Mouse (Mus musculus): ENCODE results near the gene L3mbtl3. TPM values are rescaled to one million over a fixed set of nuclear protein-coding genes. Genes with fewer than 3 reads are reported as not detected.

Gene L3mbtl3
- polyA plus RNA-seq, 1 experiment: 2.3 TPM

- no peaks in the 10 kb centered on the region for H3K36me3 ChIP-seq (ENCODE audit: control insufficient read depth, insufficient read depth)
- no peaks in the 10 kb centered on the region for H3K79me2 ChIP-seq (ENCODE audit: control insufficient read depth, insufficient read depth)
- no peaks in the 10 kb centered on the region for H3K79me3 ChIP-seq (ENCODE audit: low read depth)
- no peak overlapping the region for H3K4me3 ChIP-seq (ENCODE audit: insufficient read depth, poor library complexity, severe bottlenecking)
- TF ChIP-seq MAX (IDR thresholded peaks at IDR 0.05) (no peak), CEBPB (IDR thresholded peaks at IDR 0.05; ENCODE audit: low read depth) (no peak), MYOG (IDR thresholded peaks at IDR 0.05; ENCODE audit: control insufficient read depth, extremely low read depth, insufficient read length) (no peak), MYOD1 (IDR thresholded peaks at IDR 0.05; ENCODE audit: control insufficient read depth, insufficient read length, low read depth) (no peak), FOSL1 (IDR thresholded peaks at IDR 0.05; ENCODE audit: insufficient read depth, low read length, poor library complexity, severe bottlenecking) (no peak), CTCF (IDR thresholded peaks at IDR 0.05; ENCODE audit: control insufficient read depth, insufficient read depth, insufficient read length) (no peak), USF1 (IDR thresholded peaks at IDR 0.05; ENCODE audit: low read depth) (no peak)
- H3K27me3 ChIP-seq (ENCODE audit: control insufficient read depth, insufficient read depth, insufficient read length): no peaks in the 10 kb centered on the region
- H3ac ChIP-seq (ENCODE audit: control insufficient read depth, insufficient read length, low read depth): no peak overlapping the region
These were observed 24.5 kb downstream of the L3mbtl3 start for GRCm38 (mm10) chr10:26351129-26351738.

- TF ChIP-seq CTCF (IDR thresholded peaks at IDR 0.05; ENCODE audit: control insufficient read depth, insufficient read depth, insufficient read length): no peak
- TF ChIP-seq MYOD1 (IDR thresholded peaks at IDR 0.05; ENCODE audit: control insufficient read depth, insufficient read length, low read depth): no peak
- no peak for TF ChIP-seq MAX (IDR thresholded peaks at IDR 0.05)
- no peak for TF ChIP-seq USF1 (IDR thresholded peaks at IDR 0.05; ENCODE audit: low read depth)
- no peak for TF ChIP-seq MYOG (IDR thresholded peaks at IDR 0.05; ENCODE audit: control insufficient read depth, extremely low read depth, insufficient read length)
- Histone ChIP-seq H3K79me2 (ENCODE audit: control insufficient read depth, insufficient read depth) (no peaks in the 10 kb centered on the region), H3K79me3 (ENCODE audit: low read depth) (no peaks in the 10 kb centered on the region), H3K36me3 (ENCODE audit: control insufficient read depth, insufficient read depth) (no peaks in the 10 kb centered on the region), H3K27me3 (ENCODE audit: control insufficient read depth, insufficient read depth, insufficient read length) (no peaks in the 10 kb centered on the region), H3K4me3 (ENCODE audit: insufficient read depth, poor library complexity, severe bottlenecking) (no peak overlapping the region), H3ac (ENCODE audit: control insufficient read depth, insufficient read length, low read depth) (no peak overlapping the region)
These were observed 25.6 kb downstream of the L3mbtl3 start for GRCm38 (mm10) chr10:26350153-26350552.

GRCm38 (mm10) chr10:26347614-26348013 is 28.2 kb downstream of the L3mbtl3 start:
- H3ac ChIP-seq (ENCODE audit: control insufficient read depth, insufficient read length, low read depth): no peak overlapping the region
- no peaks in the 10 kb centered on the region for H3K27me3 ChIP-seq (ENCODE audit: control insufficient read depth, insufficient read depth, insufficient read length)
- TF ChIP-seq CTCF (IDR thresholded peaks at IDR 0.05; ENCODE audit: control insufficient read depth, insufficient read depth, insufficient read length) (no peak), CEBPB (IDR thresholded peaks at IDR 0.05; ENCODE audit: low read depth) (no peak), MAX (IDR thresholded peaks at IDR 0.05) (no peak), USF1 (IDR thresholded peaks at IDR 0.05; ENCODE audit: low read depth) (no peak), FOSL1 (IDR thresholded peaks at IDR 0.05; ENCODE audit: insufficient read depth, low read length, poor library complexity, severe bottlenecking) (no peak), MYOG (IDR thresholded peaks at IDR 0.05; ENCODE audit: control insufficient read depth, extremely low read depth, insufficient read length) (no peak), MYOD1 (IDR thresholded peaks at IDR 0.05; ENCODE audit: control insufficient read depth, insufficient read length, low read depth) (no peak)
- no peaks in the 10 kb centered on the region for H3K36me3 ChIP-seq (ENCODE audit: control insufficient read depth, insufficient read depth)
- H3K4me3 ChIP-seq (ENCODE audit: insufficient read depth, poor library complexity, severe bottlenecking): no peak overlapping the region
- no peaks in the 10 kb centered on the region for H3K79me2 ChIP-seq (ENCODE audit: control insufficient read depth, insufficient read depth)
- no peaks in the 10 kb centered on the region for H3K79me3 ChIP-seq (ENCODE audit: low read depth)

GRCm38 (mm10) chr10:26345879-26346278 is 29.9 kb downstream of the L3mbtl3 start:
- Histone ChIP-seq H3ac (ENCODE audit: control insufficient read depth, insufficient read length, low read depth) (no peak overlapping the region), H3K79me2 (ENCODE audit: control insufficient read depth, insufficient read depth) (no peaks in the 10 kb centered on the region), H3K36me3 (ENCODE audit: control insufficient read depth, insufficient read depth) (no peaks in the 10 kb centered on the region), H3K27me3 (ENCODE audit: control insufficient read depth, insufficient read depth, insufficient read length) (no peaks in the 10 kb centered on the region), H3K79me3 (ENCODE audit: low read depth) (no peaks in the 10 kb centered on the region), H3K4me3 (ENCODE audit: insufficient read depth, poor library complexity, severe bottlenecking) (no peak overlapping the region)
- TF ChIP-seq MAX (IDR thresholded peaks at IDR 0.05) (no peak), MYOG (IDR thresholded peaks at IDR 0.05; ENCODE audit: control insufficient read depth, extremely low read depth, insufficient read length) (no peak), CTCF (IDR thresholded peaks at IDR 0.05; ENCODE audit: control insufficient read depth, insufficient read depth, insufficient read length) (no peak), MYOD1 (IDR thresholded peaks at IDR 0.05; ENCODE audit: control insufficient read depth, insufficient read length, low read depth) (no peak), USF1 (IDR thresholded peaks at IDR 0.05; ENCODE audit: low read depth) (no peak), CEBPB (IDR thresholded peaks at IDR 0.05; ENCODE audit: low read depth) (no peak), FOSL1 (IDR thresholded peaks at IDR 0.05; ENCODE audit: insufficient read depth, low read length, poor library complexity, severe bottlenecking) (no peak)

- Histone ChIP-seq H3K36me3 (ENCODE audit: control insufficient read depth, insufficient read depth) (peaks cover 6% of the 10 kb centered on the region), H3K27me3 (ENCODE audit: control insufficient read depth, insufficient read depth, insufficient read length) (no peaks in the 10 kb centered on the region), H3ac (ENCODE audit: control insufficient read depth, insufficient read length, low read depth) (no peak overlapping the region), H3K79me2 (ENCODE audit: control insufficient read depth, insufficient read depth) (no peaks in the 10 kb centered on the region), H3K4me3 (ENCODE audit: insufficient read depth, poor library complexity, severe bottlenecking) (no peak overlapping the region), H3K79me3 (ENCODE audit: low read depth) (no peaks in the 10 kb centered on the region)
- TF ChIP-seq CTCF (IDR thresholded peaks at IDR 0.05; ENCODE audit: control insufficient read depth, insufficient read depth, insufficient read length) (no peak), FOSL1 (IDR thresholded peaks at IDR 0.05; ENCODE audit: insufficient read depth, low read length, poor library complexity, severe bottlenecking) (no peak), MAX (IDR thresholded peaks at IDR 0.05) (no peak), USF1 (IDR thresholded peaks at IDR 0.05; ENCODE audit: low read depth) (no peak), MYOD1 (IDR thresholded peaks at IDR 0.05; ENCODE audit: control insufficient read depth, insufficient read length, low read depth) (no peak), MYOG (IDR thresholded peaks at IDR 0.05; ENCODE audit: control insufficient read depth, extremely low read depth, insufficient read length) (no peak), CEBPB (IDR thresholded peaks at IDR 0.05; ENCODE audit: low read depth) (no peak)
These were observed 37.8 kb downstream of the L3mbtl3 start for GRCm38 (mm10) chr10:26337896-26338503.

Measured in C2C12 (cell line).